Mouse (Mus musculus) kidney, embryonic 16.5 days (tissue): ENCODE results near the gene Tead2. TPM values are rescaled to one million over a fixed set of nuclear protein-coding genes. Genes with fewer than 3 reads are reported as not detected.

Experiments used
- ATAC-seq: fragments of 200-750 bp; cut with Nextera tagmentation; 2 replicates; pipeline ENCODE4 v1.8.0; 2017; ENCODE audit warnings: moderate TSS enrichment; ENCODE audit not compliant: low FRiP score, low TSS enrichment
- H3K27ac ChIP-seq: fragments of 300-500 bp; sonication (generic); 2 replicates; pipeline ENCODE4 v1.5.1; 2014; ENCODE audit warnings: low read length
- H3K27me3 ChIP-seq: fragments of 300-500 bp; sonication (generic); 2 replicates; pipeline ENCODE4 v1.6.1; 2014; ENCODE audit warnings: low read length, control low read depth, mixed read lengths; ENCODE audit not compliant: insufficient read depth
- H3K36me3 ChIP-seq: fragments of 300-500 bp; sonication (generic); 2 replicates; pipeline ENCODE4 v1.6.1; 2014; ENCODE audit warnings: low read length, control low read depth, mixed read lengths; ENCODE audit not compliant: insufficient read depth
- H3K4me1 ChIP-seq: fragments of 300-500 bp; sonication (generic); 2 replicates; pipeline ENCODE4 v1.6.1; 2014; ENCODE audit warnings: low read length, control low read depth, mixed read lengths; ENCODE audit not compliant: insufficient read depth
- H3K4me2 ChIP-seq: fragments of 300-500 bp; sonication (generic); replicated peaks from 2 replicates; pipeline ENCODE4 v1.6.1; 2014; ENCODE audit warnings: low read depth, low read length
- H3K4me3 ChIP-seq: fragments of 300-500 bp; sonication (generic); 2 replicates; pipeline ENCODE4 v1.5.1; 2014; ENCODE audit warnings: mild to moderate bottlenecking, low read length
- H3K9ac ChIP-seq: fragments of 300-500 bp; sonication (generic); replicated peaks from 2 replicates; pipeline ENCODE4 v1.6.1; 2014; ENCODE audit warnings: low read length
- H3K9me3 ChIP-seq: fragments of 300-500 bp; sonication (generic); 2 replicates; pipeline ENCODE4 v1.6.1; 2016; ENCODE audit warnings: low read length, control low read depth
- WGBS: fragments of 180-500 bp; shearing (Covaris S2); extraction: QIAGEN DNeasy Blood & Tissue Kit; methylation state at CpG from one replicate; pipeline ENCODE4 v1.1.7; 2014; 5-methylcytosine and 5-hydroxymethylcytosine counted together
- microRNA-seq: library from miRNA; unstranded; fragments of <30 nt; microRNA quantifications from one replicate; pipeline ENCODE4, GENCODE M21; 2016
- polyA plus RNA-seq: library from polyadenylated mRNA; unstranded; fragments of >200 nt; fragmentation: Nextera tagmentation; extraction: Ambion mirVana; gene quantifications from 2 replicates; pipeline ENCODE4 v1.2.1, GENCODE M21; 2015

Tead2 gene
- polyA plus RNA-seq, 1 experiment from 2014 or later = 195 TPM

- WGBS = 66% methylated on average over 3 of the region's 3 CpGs
- ATAC-seq = no peak
- Histone ChIP-seq H3K36me3 (no peaks in the 10 kb centered on the region), H3K9ac (no peak overlapping the region), H3K4me1 (no peaks in the 10 kb centered on the region), H3K4me3 (no peak overlapping the region), H3K9me3 (no peaks in the 10 kb centered on the region), H3K4me2 (no peak overlapping the region), H3K27ac (no peak overlapping the region), H3K27me3 (no peaks in the 10 kb centered on the region)
These were observed 48.8 kb downstream of the Tead2 start for GRCm38 (mm10) chr7:45264348-45264747.

DNA sequence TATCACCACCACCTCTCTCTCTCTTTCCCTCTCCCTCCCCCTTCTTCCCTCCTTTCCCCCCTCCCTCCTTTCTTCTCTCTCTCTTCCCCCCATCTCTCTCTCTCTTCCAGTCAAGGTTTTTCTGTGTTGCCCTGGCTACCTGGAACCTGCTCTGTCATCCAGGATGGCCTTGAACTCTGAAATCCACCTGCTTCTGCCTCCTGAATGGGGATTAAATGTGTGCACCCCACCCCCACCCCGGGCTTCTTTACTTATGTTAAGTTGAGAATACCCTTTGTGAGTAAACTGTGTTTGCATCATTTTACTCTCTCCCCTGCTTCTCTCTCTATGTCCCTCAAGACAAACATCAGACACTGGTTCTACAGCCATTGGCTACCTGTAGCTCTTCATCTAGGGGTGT, 50.0 kb downstream of the Tead2 start:
- no peak overlapping the region for H3K4me3 ChIP-seq
- no peak for ATAC-seq
- H3K9ac ChIP-seq = no peak overlapping the region
- H3K4me1 ChIP-seq = no peaks in the 10 kb centered on the region
- no peaks in the 10 kb centered on the region for H3K9me3 ChIP-seq
- H3K27me3 ChIP-seq = no peaks in the 10 kb centered on the region
- no peak overlapping the region for H3K27ac ChIP-seq
- no peak overlapping the region for H3K4me2 ChIP-seq
- WGBS = 56% methylated on average over 1 of the region's 1 CpGs
- no peaks in the 10 kb centered on the region for H3K36me3 ChIP-seq

- Histone ChIP-seq H3K27me3 (no peaks in the 10 kb centered on the region), H3K27ac (no peak overlapping the region), H3K4me3 (no peak overlapping the region), H3K4me1 (no peaks in the 10 kb centered on the region; the same call in 1 of the 2 replicates), H3K9me3 (no peaks in the 10 kb centered on the region), H3K36me3 (no peaks in the 10 kb centered on the region), H3K9ac (no peak overlapping the region), H3K4me2 (no peak overlapping the region)
- 0 out of 2 replicates have a peak, but pooled peaks have one; percentile 21 for ATAC-seq
- WGBS = 39% methylated on average over 10 of the region's 10 CpGs
These were observed 57.3 kb downstream of the Tead2 start for GRCm38 (mm10) chr7:45272786-45273412.

DNA sequence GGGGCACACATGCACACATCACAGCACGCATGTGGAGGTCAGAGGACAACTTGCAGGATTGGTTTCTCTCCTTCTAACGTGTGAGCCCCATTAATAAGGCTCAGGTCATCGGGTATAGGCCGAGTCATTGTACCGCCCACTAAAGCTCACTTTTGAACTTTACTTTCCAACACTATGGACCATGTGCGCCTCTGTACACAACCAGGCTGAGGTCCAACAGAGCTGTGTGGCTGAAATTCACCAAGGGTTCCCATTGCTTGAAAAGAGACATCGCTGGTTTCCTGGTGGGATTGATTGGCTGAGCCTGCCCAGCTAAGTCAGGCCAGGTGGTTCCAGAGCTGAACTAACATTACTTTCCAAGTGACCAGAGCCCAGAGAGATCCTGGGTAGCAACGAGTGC, 58.1 kb downstream of the Tead2 start:
- 84% methylated on average over 8 of the region's 8 CpGs for WGBS

DNA sequence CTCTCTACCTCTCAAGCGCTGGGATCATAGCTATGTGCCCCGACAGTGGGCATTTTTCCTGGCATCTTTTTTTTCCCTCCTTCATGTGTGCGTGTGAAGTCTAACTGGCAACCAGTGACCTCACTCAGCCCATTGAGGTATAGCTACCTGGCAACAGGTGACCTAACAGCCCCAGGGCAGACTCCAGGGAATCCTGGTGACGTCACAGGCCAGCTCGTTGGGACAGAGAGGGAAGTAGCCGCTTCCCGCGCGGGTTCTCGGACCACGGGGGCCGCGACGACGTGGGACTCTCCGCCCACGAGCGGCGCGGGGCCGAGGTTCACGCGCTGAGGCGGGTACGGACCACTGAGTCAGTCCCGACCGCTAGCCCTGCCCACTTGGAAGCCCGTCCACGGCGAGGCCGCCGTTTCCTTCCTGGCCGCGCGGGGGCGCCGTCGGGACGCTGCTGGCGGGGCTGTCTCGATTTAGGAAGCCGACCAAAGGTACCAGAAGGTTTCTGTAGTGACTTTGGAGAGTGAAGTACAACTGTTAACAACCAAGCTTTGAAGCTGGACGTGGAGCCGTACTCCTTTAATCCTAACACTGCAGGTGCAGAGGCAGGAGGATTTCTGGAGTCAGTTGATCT, 61.7 kb downstream of the Tead2 start, which contains the start of gene Slc6a21:
Gene Slc6a21 (plus strand): TSS at position 378 of the 625 bp plus-strand sequence.
- no peak for ATAC-seq
- Histone ChIP-seq H3K9me3 (no peaks in the 10 kb centered on the region), H3K27ac (no peak within 1 kb of the TSS), H3K4me3 (peak within 1 kb of the TSS; percentile 51), H3K4me2 (peak within 1 kb of the TSS; percentile 74), H3K4me1 (no peaks in the 10 kb centered on the region; the same call in 1 of the 2 replicates), H3K9ac (peak within 1 kb of the TSS; percentile 62), H3K27me3 (no peaks in the 10 kb centered on the region), H3K36me3 (no peaks in the 10 kb centered on the region)
- 6% methylated on average over 42 of the region's 44 CpGs for WGBS

More for the DNA sequence above, 58.1 kb downstream of the Tead2 start:
- ATAC-seq = no peak
- H3K4me1 ChIP-seq = no peaks in the 10 kb centered on the region; the same call in 1 of the 2 replicates
- no peaks in the 10 kb centered on the region for H3K36me3 ChIP-seq
- no peaks in the 10 kb centered on the region for H3K27me3 ChIP-seq
- no peaks in the 10 kb centered on the region for H3K9me3 ChIP-seq
- H3K4me2 ChIP-seq = no peak overlapping the region
- no peak overlapping the region for H3K4me3 ChIP-seq
- H3K27ac ChIP-seq = no peak overlapping the region
- 0 out of 2 replicates have a peak overlapping the region, but pooled peaks have one; percentile 8 for H3K9ac ChIP-seq

Small RNA genes within 50 kb of the gene (microRNA-seq; reads per million reads assigned to microRNA genes)
- not detected for gene Mir7055

Other genes starting within 250 kb of the Tead2 start
- gene Cpt1c, start 240.9 kb upstream of the Tead2 start, polyA plus RNA-seq = 22.4 and 23.8 TPM in 2 replicates
- gene Prmt1, start 229.2 kb upstream of the Tead2 start, polyA plus RNA-seq = 681 and 701 TPM in 2 replicates
- gene Irf3, start 218.1 kb upstream of the Tead2 start, polyA plus RNA-seq = 109 TPM in 2 replicates
- gene Bcl2l12, start 217.0 kb upstream of the Tead2 start, polyA plus RNA-seq = 56.1 and 61.9 TPM in 2 replicates
- gene Scaf1, start 199.4 kb upstream of the Tead2 start, polyA plus RNA-seq = 30.6 and 36.4 TPM in 2 replicates
- 42.9 and 44.1 TPM in 2 replicates for gene Rras, start 197.8 kb upstream of the Tead2 start, polyA plus RNA-seq
- 12.9 and 13.8 TPM in 2 replicates for gene Prr12, start 162.9 kb upstream of the Tead2 start, polyA plus RNA-seq
- 85.2 and 86.3 TPM in 2 replicates for gene Nosip, start 153.3 kb upstream of the Tead2 start, polyA plus RNA-seq
- gene Prrg2, start 153.1 kb upstream of the Tead2 start, polyA plus RNA-seq = 42.4 and 44.9 TPM in 2 replicates
- 352 and 369 TPM in 2 replicates for gene Rcn3, start 123.5 kb upstream of the Tead2 start, polyA plus RNA-seq
- 93.7 and 114 TPM in 2 replicates for gene Fcgrt, start 111.9 kb upstream of the Tead2 start, polyA plus RNA-seq
- 1,363 and 1,408 TPM in 2 replicates for gene Rps11, start 91.3 kb upstream of the Tead2 start, polyA plus RNA-seq
- gene Rpl13a, start 87.0 kb upstream of the Tead2 start, polyA plus RNA-seq = 1,083 and 1,117 TPM in 2 replicates
- 0.18 TPM in 1 of 2 replicates, not detected in the other for gene Gm45713, start 79.5 kb upstream of the Tead2 start, polyA plus RNA-seq
- 0.95 and 1.9 TPM in 2 replicates for gene Flt3l, start 79.3 kb upstream of the Tead2 start, polyA plus RNA-seq
- 109 and 112 TPM in 2 replicates for gene Pih1d1, start 61.5 kb upstream of the Tead2 start, polyA plus RNA-seq
- 81.2 and 88.6 TPM in 2 replicates for gene Aldh16a1, start 61.2 kb upstream of the Tead2 start, polyA plus RNA-seq
- 0.19 and 0.42 TPM in 2 replicates for gene Slc17a7, start 51.8 kb upstream of the Tead2 start, polyA plus RNA-seq
- gene Gfy, start 36.2 kb upstream of the Tead2 start, polyA plus RNA-seq = not detected in 2 replicates
- gene Pth2, start 34.8 kb upstream of the Tead2 start, polyA plus RNA-seq = not detected in 2 replicates
- gene Ccdc155, start 10.9 kb upstream of the Tead2 start, polyA plus RNA-seq = 0.85 and 0.86 TPM in 2 replicates
- 0.78 TPM in 1 of 2 replicates, not detected in the other for gene Dkkl1, start 3.6 kb upstream of the Tead2 start, polyA plus RNA-seq
- gene Cd37, start 23.4 kb downstream of the Tead2 start, polyA plus RNA-seq = 1.0 and 1.1 TPM in 2 replicates
- gene Slc6a16, start 25.3 kb downstream of the Tead2 start, polyA plus RNA-seq = 0.28 and 0.30 TPM in 2 replicates
- gene Slc6a21, start 61.8 kb downstream of the Tead2 start, polyA plus RNA-seq = not detected in 2 replicates
- 22.3 and 23.6 TPM in 2 replicates for gene Trpm4, start 118.0 kb downstream of the Tead2 start, polyA plus RNA-seq
- 1.7 and 1.8 TPM in 2 replicates for gene Hrc, start 119.5 kb downstream of the Tead2 start, polyA plus RNA-seq
- gene Ppfia3, start 151.3 kb downstream of the Tead2 start, polyA plus RNA-seq = 5.1 and 6.3 TPM in 2 replicates
- gene Lin7b, start 154.8 kb downstream of the Tead2 start, polyA plus RNA-seq = 1.7 and 1.9 TPM in 2 replicates
- gene Snrnp70, start 180.0 kb downstream of the Tead2 start, polyA plus RNA-seq = 211 and 227 TPM in 2 replicates
- not detected in 2 replicates for gene Kcna7, start 189.9 kb downstream of the Tead2 start, polyA plus RNA-seq
- gene Ntf5, start 197.9 kb downstream of the Tead2 start, polyA plus RNA-seq = 1.5 and 1.6 TPM in 2 replicates
- gene Lhb, start 205.1 kb downstream of the Tead2 start, polyA plus RNA-seq = not detected in 2 replicates
- 51.1 and 51.7 TPM in 2 replicates for gene Gys1, start 219.1 kb downstream of the Tead2 start, polyA plus RNA-seq
- 164 and 173 TPM in 2 replicates for gene Ruvbl2, start 222.3 kb downstream of the Tead2 start, polyA plus RNA-seq
- 5,149 and 5,628 TPM in 2 replicates for gene Ftl1, start 244.1 kb downstream of the Tead2 start, polyA plus RNA-seq